Mouse (Mus musculus) heart, embryonic 10.5 days (tissue): Measurements from ENCODE around the gene Togaram1. TPM values are rescaled to one million over a fixed set of nuclear protein-coding genes. Genes with fewer than 3 reads are reported as not detected.
A peak's percentile ranks its signal among the peaks of the same experiment; 100 is the strongest.

Experiments
- DNase-seq: peaks from one replicate; pipeline ENCODE4 v3.0.0-alpha.2; 2017; ENCODE audit warnings: low spot score
- H3K27ac ChIP-seq: fragments of 300-500 bp; sonication (generic); 2 replicates; pipeline ENCODE4 v1.5.1; 2016; ENCODE audit warnings: mild to moderate bottlenecking
- H3K27me3 ChIP-seq: fragments of 300-500 bp; sonication (generic); 2 replicates; pipeline ENCODE4 v1.6.1; 2016; ENCODE audit warnings: mild to moderate bottlenecking; ENCODE audit not compliant: poor library complexity, insufficient read depth, severe bottlenecking
- H3K36me3 ChIP-seq: fragments of 300-500 bp; sonication (generic); 2 replicates; pipeline ENCODE4 v1.6.1; 2016; ENCODE audit warnings: mild to moderate bottlenecking, moderate library complexity
- H3K4me1 ChIP-seq: fragments of 300-500 bp; sonication (generic); 2 replicates; pipeline ENCODE4 v1.6.1; 2016; ENCODE audit warnings: mild to moderate bottlenecking
- H3K4me3 ChIP-seq: fragments of 300-500 bp; sonication (generic); 2 replicates; pipeline ENCODE4 v1.5.1; 2016; ENCODE audit warnings: mild to moderate bottlenecking, moderate library complexity
- H3K9me3 ChIP-seq: fragments of 300-500 bp; sonication (generic); 2 replicates; pipeline ENCODE4 v1.6.1; 2016; ENCODE audit warnings: mild to moderate bottlenecking, moderate library complexity
- WGBS: fragments of 180-500 bp; shearing (Covaris S2); methylation state at CpG from one replicate; pipeline ENCODE4 v1.1.7; 2016; 5-methylcytosine and 5-hydroxymethylcytosine counted together
- polyA plus RNA-seq: library from polyadenylated mRNA; unstranded; fragments of >200 nt; fragmentation: Nextera tagmentation; extraction: Ambion mirVana; gene quantifications from 2 replicates; pipeline ENCODE4 v1.2.1, GENCODE M21; 2016

Gene Togaram1
- polyA plus RNA-seq, 1 experiment from 2014 or later: 22.8 TPM

DNA sequence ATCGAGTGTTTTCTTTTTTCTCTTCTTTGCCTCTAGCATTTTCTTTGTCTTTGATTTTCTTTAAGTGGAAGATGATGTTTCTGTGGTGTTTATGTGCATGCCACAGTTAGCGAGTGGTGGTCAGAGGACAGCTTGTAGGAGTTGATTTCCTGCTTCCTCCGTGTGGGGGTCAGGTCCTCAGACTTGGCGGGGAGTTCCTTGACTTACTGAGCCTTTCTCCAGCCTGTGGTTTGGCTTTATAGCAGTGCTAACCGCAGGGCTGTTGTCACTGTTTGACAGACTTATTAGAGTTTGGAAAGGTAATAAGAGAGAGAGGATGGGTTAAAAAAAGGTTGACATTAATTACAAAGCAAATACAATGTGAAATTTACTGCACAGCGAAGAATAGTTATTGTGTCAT, 10.0 kb downstream of the Togaram1 start:
- H3K4me1 ChIP-seq: peaks cover 3% of the 10 kb centered on the region; the same call in 1 of the 2 replicates
- H3K27ac ChIP-seq: no peak overlapping the region
- H3K27me3 ChIP-seq: no peaks in the 10 kb centered on the region
- no peak for DNase-seq
- 67% methylated on average over 6 of the region's 6 CpGs for WGBS
- peaks cover 33% of the 10 kb centered on the region for H3K36me3 ChIP-seq
- H3K4me3 ChIP-seq: no peak overlapping the region
- no peaks in the 10 kb centered on the region for H3K9me3 ChIP-seq

DNA sequence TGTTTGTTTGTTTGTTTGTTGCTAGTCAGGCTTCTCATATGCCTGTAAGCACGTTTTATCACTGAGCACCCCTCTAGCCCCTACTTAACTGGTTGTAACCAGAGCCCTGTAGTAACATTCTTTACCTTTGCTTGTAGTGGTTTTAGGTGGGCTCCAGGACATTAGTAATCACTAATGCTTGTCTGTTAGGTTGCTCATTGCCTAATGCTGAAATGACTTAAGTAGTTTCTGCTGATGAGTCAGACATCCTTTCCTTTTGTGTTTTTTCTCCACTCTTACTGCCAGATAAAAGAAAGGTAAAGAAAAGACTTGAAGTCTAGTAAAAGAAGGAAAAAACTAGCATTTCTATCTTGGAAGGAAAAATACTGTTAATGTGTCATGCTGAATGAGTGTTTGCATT, 10.6 kb downstream of the Togaram1 start:
- DNase-seq: no peak
- Histone ChIP-seq H3K9me3 (no peaks in the 10 kb centered on the region), H3K27ac (no peak overlapping the region), H3K27me3 (no peaks in the 10 kb centered on the region), H3K36me3 (peaks cover 34% of the 10 kb centered on the region), H3K4me3 (no peak overlapping the region), H3K4me1 (peaks cover 3% of the 10 kb centered on the region; the same call in 1 of the 2 replicates)
- 61% methylated on average over 1 of the region's 1 CpGs for WGBS

DNA sequence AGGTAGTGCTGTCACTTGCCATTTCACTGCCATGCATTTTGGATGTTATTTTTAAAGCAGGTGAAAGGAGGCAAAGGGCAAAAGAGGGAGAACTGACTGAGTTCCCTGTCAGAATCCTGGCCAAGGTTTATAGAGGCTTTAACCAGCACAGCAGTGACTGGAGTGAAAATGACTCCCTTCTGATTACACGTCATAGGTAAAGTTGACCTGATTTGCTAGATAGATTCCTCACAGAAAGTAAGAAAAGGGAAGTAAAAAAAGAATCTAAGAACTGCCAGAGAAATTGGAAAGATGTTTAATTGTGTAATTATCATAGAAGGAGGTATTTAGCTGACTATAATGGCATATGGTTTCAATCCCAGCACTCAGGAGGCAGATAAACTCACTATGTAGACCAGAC, 11.9 kb downstream of the Togaram1 start:
- H3K4me3 ChIP-seq: no peak overlapping the region
- no peaks in the 10 kb centered on the region for H3K9me3 ChIP-seq
- no peak for DNase-seq
- no peaks in the 10 kb centered on the region for H3K27me3 ChIP-seq
- H3K36me3 ChIP-seq: peaks cover 39% of the 10 kb centered on the region
- peaks cover 3% of the 10 kb centered on the region; the same call in 1 of the 2 replicates for H3K4me1 ChIP-seq
- no peak overlapping the region for H3K27ac ChIP-seq
- 86% methylated on average over 1 of the region's 1 CpGs for WGBS

DNA sequence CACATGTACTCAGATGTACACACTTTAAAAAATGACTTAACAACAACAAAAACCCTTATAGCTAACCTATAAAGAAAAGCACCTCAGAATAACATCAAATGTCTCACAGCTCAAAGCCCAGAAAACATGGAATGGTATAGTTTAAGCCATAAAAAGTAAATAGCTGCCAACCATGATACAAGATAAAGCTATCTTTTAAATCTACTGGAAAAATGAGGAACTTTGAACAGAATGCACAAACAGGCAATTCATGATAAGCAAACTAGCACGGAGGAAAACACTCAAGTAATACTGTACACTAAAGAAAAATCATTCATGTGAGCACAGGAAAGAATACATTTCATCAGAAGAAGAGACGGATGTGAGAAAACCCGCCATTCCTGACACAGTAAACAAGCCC, 42.1 kb downstream of the Togaram1 start:
- no peak for DNase-seq
- peaks cover 79% of the 10 kb centered on the region for H3K36me3 ChIP-seq
- WGBS: 88% methylated on average over 3 of the region's 3 CpGs
- no peak overlapping the region for H3K4me3 ChIP-seq
- no peaks in the 10 kb centered on the region for H3K4me1 ChIP-seq
- H3K27ac ChIP-seq: no peak overlapping the region
- H3K27me3 ChIP-seq: no peaks in the 10 kb centered on the region
- no peaks in the 10 kb centered on the region for H3K9me3 ChIP-seq

DNA sequence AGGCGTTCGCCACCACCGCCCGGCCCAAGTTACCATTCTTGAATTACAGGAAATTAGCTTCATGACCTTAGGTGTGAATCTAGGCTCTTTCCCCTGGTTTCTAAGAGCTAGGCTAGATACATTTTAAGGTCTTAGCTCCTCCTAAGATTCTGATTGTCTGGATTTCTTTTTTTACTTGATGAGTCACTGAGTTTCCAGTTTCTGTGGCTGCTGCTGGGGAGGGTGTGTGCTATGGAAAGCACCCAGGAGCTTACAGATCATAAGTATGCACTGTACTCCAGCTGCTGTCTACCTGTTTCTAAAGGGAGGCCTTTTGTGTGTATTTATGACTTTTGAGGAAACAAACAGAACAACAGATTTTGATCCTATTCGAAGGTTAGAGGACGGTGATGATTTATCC, 57.2 kb downstream of the Togaram1 start:
- Histone ChIP-seq H3K9me3 (no peaks in the 10 kb centered on the region), H3K36me3 (peaks cover 16% of the 10 kb centered on the region), H3K27me3 (no peaks in the 10 kb centered on the region), H3K4me1 (no peaks in the 10 kb centered on the region), H3K27ac (no peak overlapping the region), H3K4me3 (no peak overlapping the region)
- WGBS: 98% methylated on average over 6 of the region's 6 CpGs
- DNase-seq: no peak

DNA sequence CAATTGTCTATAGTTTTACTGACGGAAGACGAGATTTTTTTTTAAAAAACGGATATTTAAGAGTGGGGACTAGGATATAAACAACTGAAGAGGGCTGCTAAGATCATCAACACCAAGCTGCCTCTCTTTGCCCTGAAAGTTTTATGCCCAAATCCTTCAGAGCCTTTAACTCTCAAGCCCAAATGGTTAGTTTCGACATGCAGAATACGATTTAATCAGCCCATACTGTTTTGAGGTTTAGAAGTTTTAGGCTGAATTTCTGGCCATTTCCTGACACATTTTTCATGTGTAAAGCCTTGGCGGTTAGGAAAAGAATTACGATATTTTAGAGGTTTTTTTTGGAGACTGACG, 70.2 kb downstream of the Togaram1 start:
- H3K4me3 ChIP-seq: peak overlapping the region; percentile 92
- DNase-seq: no peak
- 50% methylated on average over 8 of the region's 8 CpGs for WGBS
- peak overlapping the region; percentile 98; the same call in 1 of the 2 replicates for H3K27ac ChIP-seq
- no peaks in the 10 kb centered on the region for H3K36me3 ChIP-seq
- H3K4me1 ChIP-seq: peaks cover 17% of the 10 kb centered on the region
- no peaks in the 10 kb centered on the region for H3K27me3 ChIP-seq
- H3K9me3 ChIP-seq: no peaks in the 10 kb centered on the region

DNA sequence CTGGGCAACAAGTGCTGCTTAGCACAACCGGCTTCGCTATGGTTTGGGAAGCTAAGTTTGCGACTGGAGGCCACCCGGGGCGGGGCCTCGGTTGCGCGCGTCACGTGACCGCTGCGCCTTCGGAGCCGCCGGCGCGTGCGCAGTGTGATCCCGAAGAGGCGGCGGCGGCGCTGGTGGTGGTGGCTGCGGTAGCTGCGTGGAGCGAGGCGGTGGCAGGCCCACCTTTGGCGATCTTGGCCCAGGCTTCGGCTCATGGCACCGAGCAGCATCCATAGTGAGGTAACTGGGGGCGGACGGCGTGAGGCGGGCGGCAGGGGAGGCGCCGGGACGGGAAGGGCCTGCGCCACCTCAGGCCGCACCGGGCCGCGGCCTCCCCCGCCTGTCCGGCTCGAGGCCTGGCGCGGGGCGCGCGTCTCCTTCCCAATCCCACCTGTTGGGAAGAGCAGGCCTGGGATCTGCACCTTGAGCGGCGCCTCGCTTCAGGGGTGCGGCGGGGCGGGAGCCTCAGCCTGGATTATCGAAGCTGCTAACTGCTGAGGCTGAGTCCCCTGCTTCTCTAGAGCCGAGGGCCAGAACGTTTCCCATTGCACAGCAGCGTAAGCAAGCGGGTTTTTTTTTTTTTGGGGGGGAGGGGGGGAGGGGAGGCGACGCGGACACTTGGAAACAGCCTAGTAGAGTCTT, 70.7 kb downstream of the Togaram1 start, which contains the start of gene Prpf39:
Gene Prpf39, plus strand, starts transcription at position 144 of the 681 bp plus-strand sequence.
- H3K4me1 ChIP-seq: peaks cover 17% of the 10 kb centered on the region
- under 1% methylated on average over 65 of the region's 65 CpGs for WGBS
- no peaks in the 10 kb centered on the region for H3K9me3 ChIP-seq
- peak within 1 kb of the TSS; percentile 92 for H3K4me3 ChIP-seq
- peak; percentile 94 for DNase-seq
- no peaks in the 10 kb centered on the region for H3K27me3 ChIP-seq
- no peaks in the 10 kb centered on the region for H3K36me3 ChIP-seq
- H3K27ac ChIP-seq: peak within 1 kb of the TSS; percentile 98

DNA sequence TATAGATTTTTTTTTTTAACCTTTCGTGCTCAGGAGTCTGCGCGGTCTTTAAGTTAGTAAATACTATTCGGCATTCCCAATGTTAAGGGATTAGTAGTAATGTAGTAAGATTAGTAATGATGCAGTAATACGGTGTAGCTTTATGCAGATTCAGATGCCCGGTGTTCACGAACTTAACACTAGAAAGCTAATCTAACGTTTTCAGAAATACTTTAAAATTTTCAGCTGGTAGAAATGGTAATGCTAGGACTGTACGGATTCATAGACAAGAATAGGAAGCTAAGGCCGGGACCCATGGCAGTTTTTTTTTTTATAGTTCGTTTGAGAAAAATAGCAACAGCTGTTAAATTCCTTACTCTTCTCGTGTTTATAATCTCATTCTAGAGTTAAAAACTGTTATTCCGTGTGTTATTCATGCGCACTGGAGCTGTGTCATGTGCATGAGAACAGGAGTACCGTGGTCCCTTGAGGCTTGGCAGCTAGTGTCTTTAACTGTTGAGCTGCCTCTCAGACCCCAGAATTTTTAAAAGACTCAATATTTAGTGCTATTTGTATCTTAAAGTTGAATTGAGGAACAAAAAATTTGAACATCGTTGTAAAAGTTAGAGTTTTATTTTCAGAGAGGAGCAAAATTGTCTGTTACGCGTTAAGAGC, 71.4 kb downstream of the Togaram1 start:
- DNase-seq: no peak

DNA sequence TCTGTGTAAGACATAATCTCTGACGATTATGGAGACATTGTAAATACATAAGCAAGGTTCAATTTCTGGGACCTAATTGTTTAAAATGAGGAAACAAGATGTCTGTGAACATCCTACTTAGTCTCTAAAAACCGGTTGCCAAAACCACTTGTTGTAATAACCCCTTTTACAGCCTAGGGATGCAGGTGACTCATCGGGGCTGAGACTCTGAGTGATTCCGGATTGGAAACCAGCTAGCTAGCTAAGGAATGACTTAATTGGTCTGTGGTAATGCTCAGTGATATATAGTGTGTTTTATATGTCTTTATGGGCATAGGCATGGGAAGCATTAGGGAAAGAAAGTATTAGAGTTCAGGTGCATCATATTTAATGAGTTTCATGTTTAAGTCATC, 71.9 kb downstream of the Togaram1 start:
- Histone ChIP-seq H3K36me3 (peaks cover 5% of the 10 kb centered on the region; the same call in 1 of the 2 replicates), H3K4me3 (peak overlapping the region; percentile 92), H3K4me1 (peaks cover 17% of the 10 kb centered on the region), H3K9me3 (no peaks in the 10 kb centered on the region), H3K27ac (no peak overlapping the region), H3K27me3 (no peaks in the 10 kb centered on the region)
- WGBS: 41% methylated on average over 4 of the region's 4 CpGs
- no peak for DNase-seq

More for the DNA sequence above, 71.4 kb downstream of the Togaram1 start:
- no peaks in the 10 kb centered on the region for H3K9me3 ChIP-seq
- H3K36me3 ChIP-seq: 0 out of 2 replicates have a peak, but pooled peaks cover 2% of the 10 kb centered on the region
- 21% methylated on average over 18 of the region's 18 CpGs for WGBS
- peak overlapping the region; percentile 98; the same call in 1 of the 2 replicates for H3K27ac ChIP-seq
- no peaks in the 10 kb centered on the region for H3K27me3 ChIP-seq
- H3K4me1 ChIP-seq: peaks cover 17% of the 10 kb centered on the region
- H3K4me3 ChIP-seq: peak overlapping the region; percentile 92

DNA sequence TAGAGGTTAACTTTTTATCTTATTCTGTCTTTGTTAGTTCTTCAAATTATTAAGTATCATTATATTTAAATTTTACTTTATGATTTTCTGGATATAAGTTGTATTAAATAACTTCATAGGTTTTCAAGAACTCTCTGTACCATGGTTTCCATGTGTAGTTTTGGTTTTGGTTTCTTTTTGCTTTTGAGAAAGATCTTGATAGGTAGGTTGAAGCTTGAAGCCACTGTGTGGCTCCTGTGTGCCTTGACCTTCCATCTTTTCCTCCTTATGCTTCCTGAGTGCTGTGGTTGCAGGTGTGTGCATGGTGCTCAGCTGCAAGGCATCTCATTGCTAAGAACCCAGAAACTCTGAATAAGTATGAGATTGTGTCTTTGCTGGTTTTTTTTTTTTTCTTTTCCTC, 83.2 kb downstream of the Togaram1 start:
- H3K27ac ChIP-seq: no peak overlapping the region

DNA sequence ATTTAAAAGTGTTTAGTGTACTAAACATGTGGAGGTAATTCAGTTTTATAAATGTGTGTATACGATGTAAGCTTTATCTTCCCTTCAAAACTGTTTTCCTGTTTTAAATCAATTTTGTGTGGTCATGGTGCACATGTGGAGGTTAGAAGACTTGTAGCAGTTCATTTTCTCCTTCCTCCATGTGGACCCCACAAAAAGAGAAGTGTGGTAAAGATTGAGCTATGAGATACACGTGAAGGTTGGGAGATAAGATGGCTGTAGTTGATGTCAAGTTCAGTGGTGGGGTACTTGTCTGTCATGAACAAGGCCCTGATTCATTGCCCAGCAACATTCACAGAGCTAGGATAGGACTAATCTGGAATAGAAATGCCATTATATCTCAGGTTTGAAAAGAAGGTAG, 92.6 kb downstream of the Togaram1 start:
- no peak overlapping the region for H3K27ac ChIP-seq
- no peak overlapping the region for H3K4me3 ChIP-seq
- H3K9me3 ChIP-seq: no peaks in the 10 kb centered on the region
- 87% methylated on average over 2 of the region's 2 CpGs for WGBS
- no peaks in the 10 kb centered on the region for H3K4me1 ChIP-seq
- DNase-seq: no peak
- H3K27me3 ChIP-seq: no peaks in the 10 kb centered on the region
- H3K36me3 ChIP-seq: peaks cover 87% of the 10 kb centered on the region

More for the DNA sequence above, 83.2 kb downstream of the Togaram1 start:
- no peak overlapping the region for H3K4me3 ChIP-seq
- H3K27me3 ChIP-seq: no peaks in the 10 kb centered on the region
- H3K4me1 ChIP-seq: no peaks in the 10 kb centered on the region
- no peak for DNase-seq
- H3K36me3 ChIP-seq: peaks cover 61% of the 10 kb centered on the region
- no peaks in the 10 kb centered on the region for H3K9me3 ChIP-seq

DNA sequence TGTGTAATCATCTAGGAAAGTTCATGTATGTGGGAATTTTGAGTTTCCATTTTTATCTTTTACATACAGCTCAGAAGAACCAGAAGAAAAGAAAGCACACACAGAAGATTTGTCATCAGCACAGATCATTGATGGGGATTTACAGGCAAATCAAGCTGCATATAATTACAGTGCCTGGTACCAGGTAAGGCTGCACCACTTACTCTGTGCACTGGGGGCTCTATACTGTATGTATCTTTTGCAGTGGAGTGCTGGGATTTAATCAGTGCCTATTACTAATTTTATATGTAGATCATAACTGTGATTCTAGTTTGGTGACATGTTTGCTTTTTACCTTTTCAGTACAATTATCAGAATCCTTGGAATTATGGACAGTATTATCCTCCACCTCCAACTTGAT, 95.5 kb downstream of the Togaram1 start:
- no peak for DNase-seq
- Histone ChIP-seq H3K27me3 (no peaks in the 10 kb centered on the region), H3K4me3 (no peak overlapping the region), H3K27ac (no peak overlapping the region), H3K4me1 (no peaks in the 10 kb centered on the region), H3K36me3 (peaks cover 90% of the 10 kb centered on the region), H3K9me3 (no peaks in the 10 kb centered on the region)

DNA sequence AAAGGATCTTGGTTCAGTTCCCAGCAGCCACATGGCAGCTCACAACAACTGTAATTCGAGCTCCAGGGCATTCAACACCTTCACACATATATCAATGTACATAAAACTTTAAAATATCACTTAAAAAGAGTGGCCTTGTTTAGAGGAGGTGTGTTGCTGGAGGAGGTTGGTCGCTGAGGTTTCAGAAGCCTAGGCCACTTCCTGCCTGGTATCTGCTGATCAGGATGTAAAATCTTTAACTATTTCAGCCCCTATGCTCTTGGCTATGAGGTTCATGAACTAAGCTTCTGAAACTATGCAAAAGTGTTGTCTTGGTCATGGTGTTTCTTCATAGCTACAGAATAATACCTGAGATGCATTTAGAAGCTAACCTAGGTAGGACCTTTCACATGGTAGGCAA, 99.6 kb downstream of the Togaram1 start:
- DNase-seq: no peak
- Histone ChIP-seq H3K27ac (no peak overlapping the region), H3K4me1 (no peaks in the 10 kb centered on the region), H3K27me3 (no peaks in the 10 kb centered on the region), H3K36me3 (peaks cover 86% of the 10 kb centered on the region), H3K4me3 (no peak overlapping the region), H3K9me3 (no peaks in the 10 kb centered on the region)
- 64% methylated on average over 2 of the region's 2 CpGs for WGBS
